Mouse (Mus musculus): Measurements from ENCODE around the gene Spag16.
"Not testable (repeated sequence)": the region's sequence is repeated elsewhere in the genome, so short reads cannot be mapped to it uniquely, and the experiment has no call there.

Gene Spag16

DNA sequence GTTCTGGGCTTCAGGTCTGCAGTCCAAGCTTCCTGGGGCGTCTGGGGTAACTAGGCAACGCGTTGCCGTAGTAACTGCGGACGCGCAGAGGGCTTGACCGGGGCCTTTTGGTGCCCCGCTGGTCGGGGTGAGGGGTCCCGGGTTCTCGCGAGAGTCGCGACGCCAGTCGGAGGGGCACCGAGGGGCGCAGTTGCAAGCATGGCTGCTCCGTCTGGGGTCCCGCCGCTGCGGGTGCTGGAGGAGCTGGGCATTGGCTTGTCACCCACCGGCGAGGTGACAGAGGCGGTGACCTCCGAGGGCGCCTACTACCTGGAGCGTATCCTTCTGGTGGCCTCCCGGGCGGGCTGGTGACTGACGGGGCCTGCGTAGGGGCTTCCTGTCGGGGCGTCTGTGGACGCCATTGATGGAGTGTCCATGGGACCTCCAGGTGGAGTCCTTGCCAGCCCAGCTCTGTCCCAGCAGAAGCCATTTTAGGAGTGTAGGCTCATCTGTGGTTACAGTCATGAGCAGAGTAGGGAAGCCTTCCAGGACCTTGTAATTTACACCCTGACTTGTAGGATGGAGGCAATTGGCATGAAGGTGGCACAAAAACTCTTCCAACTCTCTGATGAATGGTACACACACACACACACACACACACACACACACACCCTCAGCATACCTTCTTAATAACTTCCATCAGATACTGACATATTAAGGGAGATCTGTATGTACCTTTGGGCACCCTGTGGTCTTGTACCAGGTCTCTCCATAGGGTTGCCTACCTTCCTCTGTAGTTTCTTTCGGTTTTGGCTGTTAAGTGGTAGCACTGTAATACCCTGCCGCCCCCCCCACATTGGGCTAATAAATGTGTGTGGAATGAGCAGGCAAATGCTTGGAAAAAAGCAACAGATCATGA is at the start of gene Spag16:
Gene Spag16 (plus strand): TSS at position 165 of the 898 bp plus-strand sequence.
- DNase-seq (ENCODE audit: low read depth): no peak

DNA sequence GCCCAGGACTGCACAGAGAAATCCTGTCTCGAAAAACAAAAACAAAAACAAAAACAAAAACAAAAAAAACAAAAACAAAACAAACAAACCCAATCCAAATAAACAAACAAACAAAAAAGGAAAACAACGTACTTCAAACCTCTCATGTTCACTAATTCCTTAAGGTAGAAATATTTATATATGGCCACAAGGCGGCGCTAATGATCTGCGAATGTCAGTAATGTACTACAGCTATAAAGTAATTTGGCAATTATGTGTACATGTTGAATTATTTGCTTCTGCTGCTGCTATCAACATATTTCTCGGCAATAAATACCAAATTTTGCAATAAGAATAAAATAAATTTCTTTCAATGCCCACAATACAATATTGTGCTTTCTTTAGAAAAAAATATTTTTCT is 41.6 kb upstream of the Spag16 start:
- peak; percentile 87 for DNase-seq (ENCODE audit: low read depth)

DNA sequence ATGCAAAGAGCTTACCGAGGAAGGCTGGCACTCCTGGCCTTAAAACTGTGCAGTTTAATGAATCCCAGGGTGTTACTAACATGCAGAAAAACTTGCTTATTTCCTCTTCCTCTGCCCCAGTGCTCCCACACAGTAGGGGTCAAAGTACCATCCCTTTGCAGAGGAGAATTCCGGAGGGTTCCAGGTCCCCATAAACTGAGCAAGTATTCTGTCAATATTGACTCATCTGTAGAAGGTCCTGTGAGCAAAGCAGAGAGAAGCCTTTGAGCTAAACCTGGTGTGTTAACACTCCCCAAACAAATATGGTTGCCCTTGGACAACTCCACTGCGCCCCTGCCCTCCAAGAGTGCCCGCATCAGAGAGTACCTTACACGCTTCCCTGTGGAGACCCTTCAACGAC is 40.1 kb upstream of the Spag16 start:
- DNase-seq (ENCODE audit: low read depth): no peak

DNA sequence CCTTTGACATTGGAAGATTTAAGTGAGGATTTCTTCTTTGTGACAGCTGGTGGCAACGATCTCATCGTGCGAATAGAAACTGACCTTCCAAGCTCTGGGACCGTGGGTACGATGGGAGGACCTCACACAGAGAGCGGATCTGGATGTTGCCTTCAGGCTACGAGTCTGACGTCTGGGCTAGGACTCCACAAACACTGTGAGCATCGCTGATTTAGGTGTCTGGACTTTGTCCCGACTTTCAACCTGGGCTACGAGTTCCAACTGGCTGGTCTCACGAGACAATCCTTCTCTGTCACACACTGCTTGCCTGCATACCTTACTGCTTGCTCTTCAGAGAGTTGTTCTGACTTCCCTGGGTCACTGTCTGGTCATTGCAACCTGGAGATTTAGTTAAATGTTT is 39.4 kb upstream of the Spag16 start:
- no peak for DNase-seq (ENCODE audit: low read depth)

GRCm38 (mm10) chr1:69790337-69791250 is 36.2 kb upstream of the Spag16 start:
- peak; percentile 88 for DNase-seq (ENCODE audit: low read depth)

- no peak for DNase-seq (ENCODE audit: low read depth)
Measured at GRCm38 (mm10) chr1:69798948-69799565, 27.7 kb upstream of the Spag16 start.

GRCm38 (mm10) chr1:69810161-69810560 is 16.6 kb upstream of the Spag16 start:
- DNase-seq (ENCODE audit: low read depth): peak; percentile 36

DNA sequence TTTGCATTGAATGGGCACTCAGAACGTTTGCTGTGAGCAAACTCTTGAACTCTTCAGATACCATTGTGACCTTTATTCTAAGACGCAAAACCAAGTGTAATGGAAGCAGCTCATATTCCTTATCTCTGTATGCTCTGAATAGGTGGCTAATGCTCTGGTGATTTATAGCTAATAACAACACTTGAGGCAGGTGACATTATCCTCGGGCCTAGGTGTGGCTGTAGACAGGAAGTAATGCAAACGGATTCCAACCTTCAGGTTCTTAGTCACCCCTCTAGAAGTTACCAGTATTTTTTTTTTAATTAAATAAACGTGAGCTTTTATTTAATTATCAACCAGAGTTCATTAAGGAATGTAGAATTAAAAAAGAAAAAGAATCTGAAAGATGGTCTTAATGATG is 1.1 kb upstream of the Spag16 start:
- DNase-seq (ENCODE audit: low read depth): not testable (repeated sequence)

DNA sequence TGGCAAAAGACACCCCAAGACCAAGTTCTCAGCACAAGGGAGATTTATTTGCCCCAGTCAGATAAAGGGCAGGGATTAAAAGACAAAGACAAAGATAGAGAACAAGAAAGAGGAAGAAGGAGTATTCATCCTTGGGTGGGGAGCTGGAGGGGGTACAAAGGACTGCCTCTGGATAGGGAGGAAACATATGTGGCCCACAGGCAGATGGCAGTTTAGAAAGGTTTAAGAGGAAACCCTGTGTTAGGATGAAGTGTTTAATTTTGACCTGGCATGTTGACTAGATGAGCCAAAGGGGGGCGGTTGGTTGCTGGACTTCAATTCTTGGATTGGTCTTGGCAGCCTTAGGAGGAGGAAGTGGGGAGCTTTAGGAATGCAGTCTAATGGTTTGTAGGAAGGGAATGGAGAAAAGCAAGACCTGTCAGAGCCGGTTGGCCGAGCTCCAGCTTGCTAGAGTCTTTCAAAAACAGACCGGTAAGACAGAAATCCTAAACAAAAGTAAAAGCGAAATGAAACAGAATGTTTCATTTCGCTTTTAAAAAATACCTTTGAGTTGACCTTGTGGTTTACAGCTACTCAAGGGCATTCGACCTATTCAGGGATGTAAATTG is 2.2 kb downstream of the Spag16 start:
- DNase-seq (ENCODE audit: low read depth): no peak

DNA sequence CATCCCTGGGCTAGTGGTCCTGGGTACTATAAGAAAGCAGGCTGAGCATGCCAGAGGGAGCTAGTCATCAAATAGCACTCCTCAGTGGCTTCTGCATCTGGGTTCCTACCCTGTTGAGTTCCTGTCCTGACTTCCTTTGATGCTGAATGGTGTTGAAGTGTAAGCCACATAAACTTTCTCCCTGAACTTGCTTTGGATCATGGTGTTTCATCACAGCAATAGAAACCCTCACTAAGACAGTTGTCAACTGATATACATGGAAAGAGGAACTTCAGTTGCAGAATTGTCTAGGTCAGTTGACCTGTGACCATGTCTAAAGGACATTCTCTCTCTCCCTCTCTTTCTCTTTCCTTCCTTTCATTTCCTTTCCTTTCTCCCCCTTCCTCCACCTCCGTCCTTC is 3.8 kb downstream of the Spag16 start:
- DNase-seq (ENCODE audit: low read depth): no peak

DNA sequence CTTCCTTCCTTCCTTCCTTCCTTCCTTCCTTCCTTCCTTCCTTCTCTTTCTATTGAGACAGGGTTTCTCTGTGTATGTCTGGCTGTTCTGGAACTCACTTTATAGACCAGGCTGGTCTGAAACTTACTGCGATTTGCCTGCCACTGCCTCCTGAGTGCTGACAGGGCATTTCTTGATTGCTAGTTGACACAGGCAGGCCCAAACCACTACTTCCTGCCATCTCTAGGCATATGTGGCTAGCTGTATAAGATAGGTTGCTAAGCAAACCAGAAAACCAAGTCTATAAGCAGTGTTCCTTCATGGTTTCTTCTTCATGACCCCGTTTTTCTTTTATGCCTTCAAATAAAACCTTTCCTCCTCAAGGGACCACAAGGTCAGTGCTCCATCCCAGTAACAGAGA is 4.2 kb downstream of the Spag16 start:
- peak; percentile 37 for DNase-seq (ENCODE audit: low read depth)

DNA sequence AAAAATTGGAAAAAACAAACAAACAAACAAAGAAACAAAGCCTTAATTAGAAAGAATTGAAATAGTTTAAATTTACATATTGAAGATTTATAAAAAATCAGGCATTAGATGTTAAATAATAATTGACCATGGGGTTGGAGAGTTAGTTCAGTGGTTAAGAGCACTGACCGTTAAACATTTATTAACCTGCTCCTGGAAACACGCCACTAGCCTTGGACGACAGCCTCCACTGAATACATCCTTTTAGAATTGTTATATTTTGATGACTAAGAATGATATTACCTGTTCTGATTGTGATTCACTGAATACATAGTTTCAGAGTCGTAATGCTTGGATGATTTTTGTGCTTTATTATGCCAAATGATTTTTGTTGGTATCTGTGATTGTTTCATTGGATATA is 6.7 kb downstream of the Spag16 start:
- DNase-seq (ENCODE audit: low read depth): not testable (repeated sequence)

DNA sequence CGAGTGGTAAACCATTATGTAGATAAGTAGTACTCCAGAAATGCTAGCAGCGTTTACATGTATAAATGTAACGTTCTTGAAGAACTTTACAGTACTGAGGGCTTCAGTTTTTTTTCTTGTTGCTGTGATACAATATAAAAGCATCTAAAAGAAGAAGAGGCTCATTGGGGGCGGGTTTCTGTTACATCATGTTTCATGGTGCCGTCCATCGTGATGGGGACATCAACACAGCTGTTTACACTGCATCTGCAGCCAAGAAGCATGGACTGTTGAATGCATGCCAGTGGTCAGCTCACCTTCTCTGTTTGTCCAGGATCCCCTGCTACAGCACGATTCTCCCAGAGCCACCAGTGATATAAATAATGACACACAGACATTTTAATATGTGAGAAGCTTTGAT is 26.7 kb downstream of the Spag16 start:
- DNase-seq (ENCODE audit: low read depth): no peak

- no peak for DNase-seq (ENCODE audit: low read depth)
Measured at GRCm38 (mm10) chr1:69867776-69868175, 41.0 kb downstream of the Spag16 start.

DNA sequence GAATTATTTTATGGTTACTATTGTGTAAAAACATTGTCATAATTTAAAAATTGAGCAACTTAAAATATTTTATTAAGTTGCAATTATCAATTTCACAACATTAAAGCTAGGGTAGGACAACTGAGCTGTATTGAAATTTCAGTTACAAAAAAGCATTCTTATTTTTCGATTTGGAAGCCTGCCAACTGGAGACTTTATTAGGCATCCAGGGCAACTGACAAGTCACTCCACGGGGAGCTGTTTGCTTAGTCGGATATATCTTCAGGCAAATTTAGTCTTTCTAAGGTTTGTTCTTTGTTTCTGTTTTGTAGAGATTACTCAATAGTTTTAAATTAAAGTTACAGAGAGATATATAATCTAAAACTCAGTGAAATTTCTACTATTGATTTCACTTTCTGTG is 129.8 kb downstream of the Spag16 start:
- DNase-seq (ENCODE audit: low read depth): no peak

DNA sequence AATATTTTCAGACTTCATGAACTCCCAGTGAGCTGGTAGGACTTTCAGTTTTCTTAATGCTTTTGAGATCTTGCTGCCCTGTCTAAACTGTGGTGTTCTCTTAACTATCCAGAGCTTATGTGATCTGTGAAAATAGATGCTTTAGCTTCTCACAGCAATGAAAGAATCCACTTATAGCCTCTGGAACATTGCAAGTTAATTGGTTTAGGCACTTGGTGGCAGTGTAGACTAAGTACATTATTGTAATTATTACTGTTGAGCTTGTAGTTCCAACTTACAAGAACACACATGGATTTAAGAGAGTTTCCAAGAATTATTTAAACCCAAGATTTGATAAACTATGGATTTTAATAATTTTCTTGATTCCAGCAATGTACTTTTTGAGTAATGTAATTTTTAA is 170.1 kb downstream of the Spag16 start:
- no peak for DNase-seq (ENCODE audit: low read depth)

GRCm38 (mm10) chr1:70012991-70013390 is 186.2 kb downstream of the Spag16 start:
- DNase-seq (ENCODE audit: low read depth): no peak

DNA sequence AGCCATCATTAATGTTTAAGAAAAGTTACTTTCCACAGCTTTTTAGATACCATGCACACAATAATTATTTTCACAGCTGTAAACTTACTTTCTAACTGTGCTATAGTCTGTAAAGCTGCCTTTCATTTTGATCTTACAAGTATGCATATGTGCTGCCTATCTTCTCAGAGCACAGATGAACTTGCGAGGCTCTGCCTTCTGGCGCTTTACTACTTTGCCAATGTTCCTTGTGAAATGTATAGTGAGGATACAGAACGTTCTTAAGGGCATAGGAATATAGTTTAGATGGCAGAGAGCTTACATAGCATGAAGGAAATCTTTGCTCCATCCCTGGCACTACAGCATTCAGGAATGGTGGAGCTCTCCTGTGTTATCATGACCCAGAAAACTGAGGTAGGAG is 210.6 kb downstream of the Spag16 start:
- no peak for DNase-seq (ENCODE audit: low read depth)

DNA sequence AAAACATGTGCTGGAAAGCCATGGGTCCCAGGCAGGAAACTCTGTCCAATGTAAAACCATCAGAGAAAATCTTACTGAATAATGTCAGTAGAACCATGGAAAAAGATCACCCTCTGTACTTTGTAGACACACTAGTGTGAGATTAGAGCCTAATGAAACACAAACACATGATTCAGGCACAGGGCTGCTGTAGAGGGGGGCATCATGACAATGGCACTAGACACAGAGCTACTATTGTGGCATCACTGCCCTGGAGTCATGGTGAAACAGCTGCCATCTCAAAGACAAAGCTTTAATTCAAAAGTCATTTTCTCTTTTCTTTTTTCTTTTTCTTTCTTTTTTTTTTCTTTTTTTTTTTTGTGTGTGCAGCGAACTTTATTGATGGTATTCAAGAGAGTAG is 240.6 kb downstream of the Spag16 start:
- no peak for DNase-seq (ENCODE audit: low read depth)

DNA sequence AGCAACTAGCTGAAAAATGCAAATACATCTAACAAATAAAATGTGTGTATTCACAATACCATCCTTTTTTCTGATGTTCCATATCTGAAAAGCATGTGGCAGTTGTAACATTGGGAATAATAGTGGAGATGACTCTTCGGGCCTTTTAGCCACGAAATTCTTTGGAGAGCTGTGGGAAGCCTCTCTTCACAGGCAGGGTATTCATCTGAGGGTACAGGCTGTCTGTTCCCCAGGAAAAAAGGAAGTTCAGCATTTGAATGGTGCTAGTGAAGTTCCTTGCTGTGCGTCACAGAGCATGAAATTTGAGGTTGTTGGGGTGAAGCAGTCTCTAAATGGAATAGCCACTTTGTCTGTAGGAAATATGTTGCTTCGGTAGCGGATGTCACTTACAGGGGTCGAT is 246.7 kb downstream of the Spag16 start:
- no peak for DNase-seq (ENCODE audit: low read depth)

DNA sequence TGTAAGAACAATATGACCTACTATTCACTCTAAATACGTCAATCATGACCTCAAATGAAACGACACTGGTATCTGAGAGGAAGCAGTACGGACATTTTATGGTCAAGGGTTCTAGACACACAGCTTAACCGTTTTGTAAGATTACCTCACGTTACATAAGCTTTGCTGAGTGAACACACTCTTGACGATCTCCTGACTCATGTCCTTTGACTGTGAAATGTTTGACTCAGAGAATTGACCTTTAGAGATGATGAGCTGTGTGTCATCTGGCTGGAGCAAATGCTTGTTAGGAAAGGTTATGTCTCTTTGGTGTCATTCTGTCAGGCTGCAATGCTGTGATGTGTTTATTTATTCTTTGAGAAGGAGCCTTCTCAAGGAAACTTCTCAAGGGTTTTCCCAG is 252.0 kb downstream of the Spag16 start:
- DNase-seq (ENCODE audit: low read depth): no peak

All from induced T-regulatory cell, adult 2 months (primary cell).